Mouse (Mus musculus) spleen, adult 2 months (tissue): ENCODE results near the gene Ammecr1. TPM values are rescaled to one million over a fixed set of nuclear protein-coding genes. Genes with fewer than 3 reads are reported as not detected.

Experiments used
- DNase-seq, 2 experiments: peaks; one replicate each; pipeline versions ENCODE4 v3.0.0 to v3.0.0-alpha.2; 2012 to 2021; ENCODE audit warnings: low spot score in 2 of 2, low read depth in 1 of 2
- H3K27ac ChIP-seq: fragments of 200-500 bp; 2 replicates; pipeline ENCODE4 v1.5.1; 2012; ENCODE audit warnings: low read length, inconsistent platforms; ENCODE audit not compliant: insufficient read depth
- H3K27me3 ChIP-seq: fragments of 200-500 bp; 2 replicates; pipeline ENCODE4 v1.6.1; 2012; ENCODE audit warnings: mild to moderate bottlenecking, moderate library complexity, low read length, inconsistent platforms; ENCODE audit not compliant: control insufficient read depth, insufficient read depth
- H3K36me3 ChIP-seq: fragments of 200-500 bp; 2 replicates; pipeline ENCODE4 v1.6.1; 2012; ENCODE audit warnings: mild to moderate bottlenecking, low read length, inconsistent platforms; ENCODE audit not compliant: control insufficient read depth, insufficient read depth
- H3K4me1 ChIP-seq: fragments of 200-500 bp; 2 replicates; pipeline ENCODE4 v1.6.1; 2011; ENCODE audit warnings: inconsistent platforms; ENCODE audit not compliant: control insufficient read depth, insufficient read depth, insufficient read length
- H3K4me3 ChIP-seq: fragments of 200-500 bp; 2 replicates; pipeline ENCODE4 v1.5.1; 2011; ENCODE audit warnings: mild to moderate bottlenecking, inconsistent platforms; ENCODE audit not compliant: insufficient read depth, insufficient read length; ENCODE audit errors: extremely low read depth
- CTCF ChIP-seq: fragments of 200-500 bp; IDR thresholded peaks from 2 replicates; pipeline ENCODE4 v1.5.1; 2011; ENCODE audit warnings: mild to moderate bottlenecking, inconsistent platforms; ENCODE audit not compliant: insufficient read depth, insufficient read length, insufficient replicate concordance; ENCODE audit errors: extremely low read depth
- POLR2A ChIP-seq: fragments of 200-500 bp; IDR thresholded peaks from 2 replicates; pipeline ENCODE4 v1.6.1; 2011; ENCODE audit warnings: low read depth, low read length, inconsistent platforms
- WGBS: fragments of 180-500 bp; shearing (Covaris S2); methylation state at CpG from one replicate; pipeline ENCODE4 v1.1.7; 2018; 5-methylcytosine and 5-hydroxymethylcytosine counted together
- polyA plus RNA-seq: library from polyadenylated mRNA; depleted of rRNA; stranded (reverse); fragments of >200 nt; gene quantifications from 2 replicates; pipeline ENCODE4 v1.2.3, GENCODE M21; 2012

Gene Ammecr1
- polyA plus RNA-seq, 1 experiment = 1.6 TPM

- H3K36me3 ChIP-seq = no peaks in the 10 kb centered on the region
- no peak overlapping the region for H3K27ac ChIP-seq
- H3K27me3 ChIP-seq = no peaks in the 10 kb centered on the region
- no peak for TF ChIP-seq CTCF
- no peak for TF ChIP-seq POLR2A
- H3K4me3 ChIP-seq = no peak overlapping the region
- WGBS = 62% methylated on average over 3 of the region's 3 CpGs
- no peaks in the 10 kb centered on the region for H3K4me1 ChIP-seq
- DNase-seq = no peak
Observed at GRCm38 (mm10) chrX:142984170-142984569, 17.6 kb upstream of the Ammecr1 start.

- no peak overlapping the region for H3K4me3 ChIP-seq
- H3K27ac ChIP-seq = no peak overlapping the region
- TF ChIP-seq POLR2A = no peak
- TF ChIP-seq CTCF = no peak
- H3K27me3 ChIP-seq = no peaks in the 10 kb centered on the region
- H3K36me3 ChIP-seq = no peaks in the 10 kb centered on the region
- H3K4me1 ChIP-seq = no peaks in the 10 kb centered on the region
- no peak for DNase-seq
- 78% methylated on average over 6 of the region's 6 CpGs for WGBS
Observed at GRCm38 (mm10) chrX:142983638-142984037, 17.1 kb upstream of the Ammecr1 start.

- TF ChIP-seq POLR2A (no peak), CTCF (no peak)
- no peak for DNase-seq
- Histone ChIP-seq H3K36me3 (no peaks in the 10 kb centered on the region), H3K4me1 (no peaks in the 10 kb centered on the region), H3K27me3 (no peaks in the 10 kb centered on the region), H3K27ac (no peak overlapping the region), H3K4me3 (no peak overlapping the region)
- WGBS = 86% methylated on average over 3 of the region's 3 CpGs
Observed at GRCm38 (mm10) chrX:142981530-142982130, 15.1 kb upstream of the Ammecr1 start.

- TF ChIP-seq CTCF (no peak), POLR2A (no peak)
- no peak overlapping the region for H3K27ac ChIP-seq
- no peaks in the 10 kb centered on the region for H3K36me3 ChIP-seq
- H3K4me1 ChIP-seq = no peaks in the 10 kb centered on the region
- no peak overlapping the region for H3K4me3 ChIP-seq
- DNase-seq = no peak
- WGBS = 72% methylated on average over 2 of the region's 2 CpGs
- no peaks in the 10 kb centered on the region for H3K27me3 ChIP-seq
Observed at GRCm38 (mm10) chrX:142980855-142981529, 14.5 kb upstream of the Ammecr1 start.

GRCm38 (mm10) chrX:142979224-142979623 lies 12.7 kb upstream of the Ammecr1 start:
- H3K4me1 ChIP-seq = no peaks in the 10 kb centered on the region
- DNase-seq = no peak
- no peaks in the 10 kb centered on the region for H3K36me3 ChIP-seq
- no peak for TF ChIP-seq POLR2A
- TF ChIP-seq CTCF = no peak
- no peaks in the 10 kb centered on the region for H3K27me3 ChIP-seq
- WGBS = 86% methylated on average over 4 of the region's 4 CpGs
- no peak overlapping the region for H3K4me3 ChIP-seq
- no peak overlapping the region for H3K27ac ChIP-seq

- no peak for TF ChIP-seq POLR2A
- TF ChIP-seq CTCF = no peak
- Histone ChIP-seq H3K27ac (no peak overlapping the region), H3K36me3 (no peaks in the 10 kb centered on the region), H3K27me3 (no peaks in the 10 kb centered on the region), H3K4me1 (no peaks in the 10 kb centered on the region), H3K4me3 (no peak overlapping the region)
- DNase-seq = no peak
- WGBS = 60% methylated on average over 7 of the region's 7 CpGs
Observed at GRCm38 (mm10) chrX:142972443-142972970, 6.0 kb upstream of the Ammecr1 start.

GRCm38 (mm10) chrX:142971759-142972158 lies 5.2 kb upstream of the Ammecr1 start:
- DNase-seq = no peak
- 87% methylated on average over 3 of the region's 3 CpGs for WGBS
- H3K4me1 ChIP-seq = no peaks in the 10 kb centered on the region
- no peaks in the 10 kb centered on the region for H3K27me3 ChIP-seq
- H3K27ac ChIP-seq = no peak overlapping the region
- no peak overlapping the region for H3K4me3 ChIP-seq
- TF ChIP-seq POLR2A (no peak), CTCF (no peak)
- H3K36me3 ChIP-seq = no peaks in the 10 kb centered on the region
